Comparison of ENCODE assay signal across 24 mouse cellular contexts in genomic region chr14:120270633-120271032, GRCm38 (mm10). TPM values are rescaled to one million over a fixed set of nuclear protein-coding genes. Genes with fewer than 3 reads are reported as not detected.
A peak's percentile ranks its signal among the peaks of the same experiment; 100 is the strongest.
DNase-seq lines count a peak whose midpoint lies in the region; ATAC-seq and TF ChIP-seq lines count a peak whose summit lies in the region.
"Had no signal": no experiment of that assay in that cellular context is flagged by ENCODE, and none has a peak within 500 bp of the region (broad histone marks: within the 10 kb centered on the region; RNA-seq: fewer than 3 reads in every experiment).

No protein-coding gene starts in this region.

- peaks cover 15% of the 10 kb centered on the region; the same call in 1 of the 2 replicates for H3K4me1 ChIP-seq in kidney, adult 2 months (ENCODE audit: control insufficient read depth, insufficient read depth, low read length)
- H3K4me1 ChIP-seq in kidney, postnatal 0 days (replicated peaks; ENCODE audit: insufficient read depth, low read length): peaks cover 9% of the 10 kb centered on the region; the same call in 1 of the 2 replicates
- H3K4me1 ChIP-seq in intestine, embryonic 16.5 days (ENCODE audit: control insufficient read depth, insufficient read depth, low read length): peaks cover 12% of the 10 kb centered on the region
- peaks cover 5% of the 10 kb centered on the region; the same call in 1 of the 2 replicates for H3K4me1 ChIP-seq in stomach, embryonic 16.5 days (ENCODE audit: control insufficient read depth, insufficient read depth, low read length)

- H3K9me3 ChIP-seq in kidney, postnatal 0 days (replicated peaks; ENCODE audit: low read length): no peaks in the 10 kb centered on the region
- H3K9me3 ChIP-seq in intestine, embryonic 16.5 days (ENCODE audit: control insufficient read depth, low read length): no peaks in the 10 kb centered on the region
- H3K9me3 ChIP-seq in stomach, embryonic 16.5 days (replicated peaks; ENCODE audit: control insufficient read depth, low read length): no peaks in the 10 kb centered on the region
- H3K9me3 ChIP-seq: embryonic facial prominence, embryonic 10.5 days; forebrain, embryonic 13.5 days; heart, embryonic 15.5 days; hindbrain, embryonic 10.5 days had no signal

- H3K9ac ChIP-seq in kidney, postnatal 0 days (ENCODE audit: low read depth, low read length): no peak overlapping the region
- no peak overlapping the region for H3K9ac ChIP-seq in intestine, embryonic 16.5 days (ENCODE audit: low read depth, low read length)
- H3K9ac ChIP-seq in stomach, embryonic 16.5 days (ENCODE audit: low read length): no peak overlapping the region
- H3K9ac ChIP-seq: forebrain, embryonic 13.5 days; forebrain, postnatal 0 days; heart, embryonic 15.5 days; hindbrain, embryonic 14.5 days had no signal

- H3K4me2 ChIP-seq in kidney, postnatal 0 days (ENCODE audit: low read length): no peak overlapping the region
- no peak overlapping the region for H3K4me2 ChIP-seq in intestine, embryonic 16.5 days (ENCODE audit: low read depth, low read length)
- H3K4me2 ChIP-seq in stomach, embryonic 16.5 days (ENCODE audit: low read depth, low read length): no peak overlapping the region
- H3K4me2 ChIP-seq: forebrain, embryonic 13.5 days; heart, embryonic 11.5 days; heart, embryonic 15.5 days; hindbrain, embryonic 14.5 days had no signal

- 0 out of 2 replicates have a peak overlapping the region, but pooled peaks have one; percentile 26 for H3K27ac ChIP-seq in kidney, adult 2 months (ENCODE audit: insufficient read depth, low read depth, low read length)
- H3K27ac ChIP-seq in kidney, postnatal 0 days: peak overlapping the region; percentile 74
- H3K27ac ChIP-seq in intestine, embryonic 16.5 days (ENCODE audit: low read length): peak overlapping the region; percentile 88
- peak overlapping the region; percentile 78 for H3K27ac ChIP-seq in stomach, embryonic 16.5 days (ENCODE audit: low read length)
- H3K27ac ChIP-seq: embryonic facial prominence, embryonic 10.5 days; forebrain, embryonic 13.5 days; heart, embryonic 15.5 days; hindbrain, embryonic 10.5 days; hindbrain, embryonic 14.5 days had no signal

- H3K36me3 ChIP-seq in kidney, adult 2 months (ENCODE audit: control insufficient read depth, insufficient read depth, low read length): no peaks in the 10 kb centered on the region
- no peaks in the 10 kb centered on the region for H3K36me3 ChIP-seq in kidney, postnatal 0 days (ENCODE audit: insufficient read depth, low read length)
- H3K36me3 ChIP-seq in intestine, embryonic 16.5 days (ENCODE audit: control insufficient read depth, insufficient read depth, low read length): no peaks in the 10 kb centered on the region
- H3K36me3 ChIP-seq in stomach, embryonic 16.5 days (ENCODE audit: control insufficient read depth, insufficient read depth, low read length): no peaks in the 10 kb centered on the region
- H3K36me3 ChIP-seq: embryonic facial prominence, embryonic 10.5 days; heart, embryonic 15.5 days; hindbrain, embryonic 10.5 days had no signal

- H3K27me3 ChIP-seq in kidney, adult 2 months (replicated peaks; ENCODE audit: control insufficient read depth, insufficient read depth, low read length): no peaks in the 10 kb centered on the region
- no peaks in the 10 kb centered on the region for H3K27me3 ChIP-seq in kidney, postnatal 0 days (ENCODE audit: insufficient read depth, low read length)
- no peaks in the 10 kb centered on the region for H3K27me3 ChIP-seq in intestine, embryonic 16.5 days (replicated peaks; ENCODE audit: control insufficient read depth, insufficient read depth, low read length)
- H3K27me3 ChIP-seq in stomach, embryonic 16.5 days (ENCODE audit: control insufficient read depth, insufficient read depth, low read length): no peaks in the 10 kb centered on the region
- H3K27me3 ChIP-seq: CH12.LX; forebrain, embryonic 13.5 days; heart, embryonic 15.5 days; Patski had no signal

- ATAC-seq in kidney, postnatal 0 days (replicated peaks; ENCODE audit: low FRiP score, low read depth): no peak
- no peak for ATAC-seq in intestine, embryonic 16.5 days
- ATAC-seq in stomach, embryonic 16.5 days (ENCODE audit: insufficient read depth, low FRiP score): no peak
- ATAC-seq: activated CD4-positive, CD25-positive, alpha-beta regulatory T cell, adult 4 months; forebrain, embryonic 13.5 days; forebrain, postnatal 0 days; Patski had no signal

- WGBS in kidney, adult 2 months: 56% methylated on average over 4 of the region's 4 CpGs
- WGBS in kidney, postnatal 0 days: 76% methylated on average over 4 of the region's 4 CpGs
- 60% methylated on average over 4 of the region's 4 CpGs for WGBS in intestine, embryonic 16.5 days
- 68% methylated on average over 4 of the region's 4 CpGs for WGBS in stomach, embryonic 16.5 days

- no peak for TF ChIP-seq POLR2A in kidney, adult 2 months (IDR thresholded peaks at IDR 0.05; ENCODE audit: low read depth, low read length)

- TF ChIP-seq CTCF in kidney, adult 2 months (conservative IDR thresholded peaks at IDR 0.05; ENCODE audit: insufficient read depth, insufficient read length, low read depth, low read length): no peak
- no peak for TF ChIP-seq CTCF in kidney, postnatal 0 days (IDR thresholded peaks at IDR 0.05; ENCODE audit: low read depth)

- no peak overlapping the region for H3K4me3 ChIP-seq in kidney, adult 2 months (ENCODE audit: insufficient read depth, low read depth, low read length)
- no peak overlapping the region for H3K4me3 ChIP-seq in kidney, postnatal 0 days (replicated peaks; ENCODE audit: low read depth, low read length)
- H3K4me3 ChIP-seq in intestine, embryonic 16.5 days (ENCODE audit: low read length): no peak overlapping the region
- H3K4me3 ChIP-seq in stomach, embryonic 16.5 days (replicated peaks; ENCODE audit: low read length): no peak overlapping the region
- H3K4me3 ChIP-seq: embryonic facial prominence, embryonic 10.5 days; forebrain, embryonic 13.5 days; heart, embryonic 15.5 days; hindbrain, embryonic 10.5 days had no signal

- DNase-seq in kidney, adult 2 months: no peak
- no peak for DNase-seq in kidney, postnatal 36 days
- no peak for DNase-seq in kidney, postnatal 0 days (ENCODE audit: low spot score)
- no peak for DNase-seq in kidney, postnatal 4 days
- no peak for DNase-seq in layer of hippocampus, adult 11-12 months (ENCODE audit: low spot score)
- DNase-seq in urinary bladder, adult 18-20 months (ENCODE audit: low spot score in 2 of 2): no peak
- DNase-seq: adrenal gland, postnatal 14 days; cerebellum, adult 18-20 months; cerebellum, adult 9-11 months; cerebellum, postnatal 36 days; forebrain, postnatal 0 days; gastrocnemius, postnatal 25 days; heart, postnatal 14 days had no signal

RNA-seq across cellular contexts. Expression of gene Mbnl2, which starts 4.8 kb away (rescaled TPM):
- polyA plus RNA-seq in kidney, adult 2 months (2012; rRNA removed): 50.0 and 53.9 TPM in 2 replicates
- 119 and 122 TPM in 2 replicates for polyA plus RNA-seq in kidney, postnatal 0 days (2015; fragmentation: Nextera tagmentation; extraction: Ambion mirVana)
- polyA plus RNA-seq in intestine, embryonic 16.5 days (2015; fragmentation: Nextera tagmentation; extraction: Ambion mirVana): 114 and 127 TPM in 2 replicates
- polyA plus RNA-seq in stomach, embryonic 16.5 days (2015; fragmentation: Nextera tagmentation; extraction: Ambion mirVana): 131 and 136 TPM in 2 replicates

Comparison
In these comparisons a context has a peak if more than half of its experiments do, and no peak if none do; other contexts are left out.
1. H3K27ac ChIP-seq: peak in every context shown above with its lines; median percentile 88 in intestine, embryonic 16.5 days; 78 in stomach, embryonic 16.5 days; 74 in kidney, postnatal 0 days; 26 in kidney, adult 2 months.